Mouse (Mus musculus) stomach, embryonic 14.5 days (tissue): Measurements from ENCODE around the gene Lin28a. TPM values are rescaled to one million over a fixed set of nuclear protein-coding genes. Genes with fewer than 3 reads are reported as not detected.
A peak's percentile ranks its signal among the peaks of the same experiment; 100 is the strongest.

Experiments used
- ATAC-seq: fragments of 200-750 bp; cut with Nextera tagmentation; 2 replicates; pipeline ENCODE4 v1.8.0; 2017; ENCODE audit warnings: low read depth, moderate TSS enrichment; ENCODE audit not compliant: insufficient number of reproducible peaks, insufficient read depth, low FRiP score
- H3K27ac ChIP-seq: fragments of 300-500 bp; sonication (generic); 2 replicates; pipeline ENCODE4 v1.5.1; 2014; ENCODE audit warnings: mild to moderate bottlenecking, low read length, moderate library complexity, mixed read lengths
- H3K27me3 ChIP-seq: fragments of 300-500 bp; sonication (generic); 2 replicates; pipeline ENCODE4 v1.6.1; 2014; ENCODE audit warnings: low read length, control low read depth, mixed read lengths; ENCODE audit not compliant: control insufficient read depth, insufficient read depth
- H3K36me3 ChIP-seq: fragments of 300-500 bp; sonication (generic); 2 replicates; pipeline ENCODE4 v1.6.1; 2014; ENCODE audit warnings: mild to moderate bottlenecking, control low read depth, low read length, moderate library complexity, mixed read lengths; ENCODE audit not compliant: control insufficient read depth, insufficient read depth
- H3K4me1 ChIP-seq: fragments of 300-500 bp; sonication (generic); 2 replicates; pipeline ENCODE4 v1.6.1; 2014; ENCODE audit warnings: low read length, control low read depth, mixed read lengths; ENCODE audit not compliant: control insufficient read depth, insufficient read depth
- H3K4me2 ChIP-seq: fragments of 300-500 bp; sonication (generic); replicated peaks from 2 replicates; pipeline ENCODE4 v1.6.1; 2014; ENCODE audit warnings: low read depth, low read length, control low read depth
- H3K4me3 ChIP-seq: fragments of 300-500 bp; sonication (generic); 2 replicates; pipeline ENCODE4 v1.5.1; 2014; ENCODE audit warnings: low read depth, low read length, control low read depth
- H3K9ac ChIP-seq: fragments of 300-500 bp; sonication (generic); replicated peaks from 2 replicates; pipeline ENCODE4 v1.6.1; 2014; ENCODE audit warnings: low read depth, mild to moderate bottlenecking, control low read depth, low read length, moderate library complexity, mixed read lengths
- H3K9me3 ChIP-seq: fragments of 300-500 bp; sonication (generic); 2 replicates; pipeline ENCODE4 v1.6.1; 2016; ENCODE audit warnings: low read depth, low read length, control low read depth; ENCODE audit not compliant: control insufficient read depth
- WGBS: fragments of 180-500 bp; shearing (Covaris S2); extraction: QIAGEN DNeasy Blood & Tissue Kit; methylation state at CpG from one replicate; pipeline ENCODE4 v1.1.7; 2014; 5-methylcytosine and 5-hydroxymethylcytosine counted together
- polyA plus RNA-seq: library from polyadenylated mRNA; unstranded; fragments of >200 nt; fragmentation: Nextera tagmentation; extraction: Ambion mirVana; gene quantifications from 2 replicates; pipeline ENCODE4 v1.2.1, GENCODE M21; 2014

Gene Lin28a
- polyA plus RNA-seq, 1 experiment from 2014 or later = 0.07 TPM

GRCm38 (mm10) chr4:133966271-133966940, 52.2 kb downstream of the Lin28a start:
- Histone ChIP-seq H3K27me3 (no peaks in the 10 kb centered on the region), H3K36me3 (peaks cover 30% of the 10 kb centered on the region), H3K4me1 (peaks cover 11% of the 10 kb centered on the region; the same call in 1 of the 2 replicates), H3K4me3 (peak overlapping the region; percentile 74), H3K9ac (peak overlapping the region; percentile 55), H3K9me3 (no peaks in the 10 kb centered on the region), H3K27ac (no peak overlapping the region; the same call in 1 of the 2 replicates), H3K4me2 (peak overlapping the region; percentile 75)
- ATAC-seq = no peak
- WGBS = 34% methylated on average over 12 of the region's 12 CpGs

- Histone ChIP-seq H3K9ac (no peak overlapping the region), H3K4me1 (peaks cover 8% of the 10 kb centered on the region; the same call in 1 of the 2 replicates), H3K27me3 (no peaks in the 10 kb centered on the region), H3K9me3 (no peaks in the 10 kb centered on the region), H3K36me3 (peaks cover 30% of the 10 kb centered on the region), H3K4me2 (no peak overlapping the region), H3K4me3 (no peak overlapping the region), H3K27ac (no peak overlapping the region)
- WGBS = 75% methylated on average over 7 of the region's 7 CpGs
- no peak for ATAC-seq
Measured at GRCm38 (mm10) chr4:133962566-133962965, 56.1 kb downstream of the Lin28a start.

GRCm38 (mm10) chr4:133958884-133959283, 59.8 kb downstream of the Lin28a start:
- no peak overlapping the region for H3K4me3 ChIP-seq
- ATAC-seq = no peak
- H3K4me2 ChIP-seq = no peak overlapping the region
- peaks cover 10% of the 10 kb centered on the region for H3K36me3 ChIP-seq
- H3K27ac ChIP-seq = no peak overlapping the region
- H3K9ac ChIP-seq = no peak overlapping the region
- no peaks in the 10 kb centered on the region for H3K4me1 ChIP-seq
- no peaks in the 10 kb centered on the region for H3K9me3 ChIP-seq
- WGBS = 86% methylated on average over 1 of the region's 1 CpGs
- H3K27me3 ChIP-seq = no peaks in the 10 kb centered on the region

- H3K4me3 ChIP-seq = no peak overlapping the region
- no peak overlapping the region for H3K9ac ChIP-seq
- WGBS = 88% methylated on average over 4 of the region's 4 CpGs
- H3K27ac ChIP-seq = no peak overlapping the region
- H3K9me3 ChIP-seq = no peaks in the 10 kb centered on the region
- H3K4me1 ChIP-seq = no peaks in the 10 kb centered on the region
- no peak for ATAC-seq
- no peaks in the 10 kb centered on the region for H3K36me3 ChIP-seq
- H3K4me2 ChIP-seq = no peak overlapping the region
- H3K27me3 ChIP-seq = no peaks in the 10 kb centered on the region
Measured at GRCm38 (mm10) chr4:133956358-133956757, 62.3 kb downstream of the Lin28a start.

Other genes starting within 250 kb of the Lin28a start
- 58.8 and 60.1 TPM in 2 replicates for gene Rps6ka1, start 131.0 kb downstream of the Lin28a start, polyA plus RNA-seq
- 2,604 and 2,626 TPM in 2 replicates for gene Hmgn2, start 50.2 kb downstream of the Lin28a start, polyA plus RNA-seq
- 42.6 and 50.4 TPM in 2 replicates for gene Dhdds, start 17.9 kb downstream of the Lin28a start, polyA plus RNA-seq
- gene Zfp683, start 35.0 kb upstream of the Lin28a start, polyA plus RNA-seq = not detected in 2 replicates
- 4.8 and 7.3 TPM in 2 replicates for gene Crybg2, start 42.0 kb upstream of the Lin28a start, polyA plus RNA-seq
- 16.3 and 16.4 TPM in 2 replicates for gene Cd52, start 76.2 kb upstream of the Lin28a start, polyA plus RNA-seq
- gene Ubxn11, start 83.7 kb upstream of the Lin28a start, polyA plus RNA-seq = 7.0 and 8.3 TPM in 2 replicates
- gene Sh3bgrl3, start 109.9 kb upstream of the Lin28a start, polyA plus RNA-seq = 403 and 435 TPM in 2 replicates
- 43.2 and 55.9 TPM in 2 replicates for gene Cep85, start 168.3 kb upstream of the Lin28a start, polyA plus RNA-seq
- gene Gm7534, start 184.2 kb upstream of the Lin28a start, polyA plus RNA-seq = not detected in 2 replicates
- gene Catsper4, start 208.5 kb upstream of the Lin28a start, polyA plus RNA-seq = 0.32 TPM in 1 of 2 replicates, not detected in the other
- 5.7 and 6.3 TPM in 2 replicates for gene Cnksr1, start 219.6 kb upstream of the Lin28a start, polyA plus RNA-seq
- 0.36 and 0.41 TPM in 2 replicates for gene E130218I03Rik, start 224.8 kb upstream of the Lin28a start, polyA plus RNA-seq
- 14.8 and 16.5 TPM in 2 replicates for gene Zfp593, start 226.8 kb upstream of the Lin28a start, polyA plus RNA-seq
- gene Gm30191, start 228.1 kb upstream of the Lin28a start, polyA plus RNA-seq = not detected in 2 replicates
- gene Grrp1, start 235.3 kb upstream of the Lin28a start, polyA plus RNA-seq = 4.1 and 4.5 TPM in 2 replicates